Mouse (Mus musculus) E14TG2a.4 (cell line): ENCODE measurements around the gene Polq.

Source experiments
- CTCF ChIP-seq: conservative IDR thresholded peaks from 2 replicates; pipeline ENCODE4 v1.5.1; 2014; ENCODE audit warnings: low read length
- NANOG ChIP-seq: IDR thresholded peaks from 2 replicates; pipeline ENCODE4 v1.6.1; 2014; ENCODE audit warnings: borderline replicate concordance, low read length, mixed read lengths
- POU5F1 ChIP-seq: IDR thresholded peaks from 2 replicates; pipeline ENCODE4 v1.6.1; 2014; ENCODE audit warnings: low read length, borderline replicate concordance

DNA sequence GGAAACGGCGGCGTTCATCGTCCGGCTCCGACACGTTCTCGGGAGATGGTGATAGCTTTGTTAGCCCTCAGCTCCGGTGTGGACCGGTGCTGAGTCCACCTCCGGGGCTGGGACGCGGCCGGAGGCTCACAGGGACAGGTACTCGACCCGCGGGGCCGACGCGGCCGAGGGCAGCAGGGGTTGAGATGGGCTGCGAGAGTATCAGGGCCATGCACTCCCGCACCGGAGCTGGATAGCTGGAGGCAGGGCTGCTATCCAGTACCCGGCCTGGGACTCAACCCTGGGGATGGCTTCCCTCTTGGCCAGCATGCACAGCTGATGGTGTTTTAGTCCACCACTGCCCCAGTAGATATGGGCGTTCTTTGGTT, 320 bp downstream of the Polq start:
- TF ChIP-seq CTCF (no peak), POU5F1 (no peak), NANOG (no peak)
